Mouse (Mus musculus): Measurements from ENCODE around the gene Cldn34b2. TPM values are rescaled to one million over a fixed set of nuclear protein-coding genes. Genes with fewer than 3 reads are reported as not detected.
"Not testable (repeated sequence)": the region's sequence is repeated elsewhere in the genome, so short reads cannot be mapped to it uniquely, and the experiment has no call there.

The Cldn34b2 gene
- not detected in 2 replicates for polyA plus RNA-seq (2014; fragmentation: Nextera tagmentation; extraction: Ambion mirVana)

DNA sequence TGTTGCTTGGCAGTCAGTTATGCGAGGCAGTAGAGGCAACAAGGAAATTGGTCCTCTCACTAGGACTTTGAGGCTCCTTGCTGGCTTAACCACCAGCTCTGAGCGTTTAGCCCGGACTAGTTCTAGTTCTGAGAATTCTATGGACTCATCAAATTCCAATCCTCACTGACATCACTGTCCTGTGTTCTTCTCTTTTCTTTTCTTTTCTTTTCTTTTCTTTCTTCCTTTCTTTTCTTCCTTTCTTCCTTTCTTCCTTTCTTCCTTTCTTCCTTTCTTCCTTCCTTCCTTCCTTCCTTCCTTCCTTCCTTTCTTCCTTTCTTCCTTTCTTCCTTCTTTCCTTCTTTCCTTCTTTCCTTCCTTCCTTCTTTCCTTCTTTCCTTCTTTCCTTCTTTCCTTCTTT lies at the start of gene Cldn34b2:
Gene Cldn34b2 (minus strand): TSS at position 101 of the 400 bp plus-strand sequence.
- DNase-seq (ENCODE audit: low spot score); H3K9me3 ChIP-seq (ENCODE audit: control insufficient read depth, low read length); H3K36me3 ChIP-seq (ENCODE audit: control insufficient read depth, insufficient read depth, low read length); H3K9ac ChIP-seq (ENCODE audit: low read length); H3K27ac ChIP-seq (ENCODE audit: low read depth, low read length); H3K27me3 ChIP-seq (ENCODE audit: control insufficient read depth, insufficient read depth, low read length); H3K4me1 ChIP-seq (replicated peaks; ENCODE audit: control insufficient read depth, insufficient read depth, low read length); ATAC-seq (replicated peaks; ENCODE audit: low FRiP score); H3K4me3 ChIP-seq (ENCODE audit: low read depth, low read length); H3K4me2 ChIP-seq (ENCODE audit: low read depth, low read length, severe bottlenecking): not testable (repeated sequence)
- 84% methylated on average over 3 of the region's 3 CpGs for WGBS

GRCm38 (mm10) chrX:155177640-155178039 lies 49.4 kb upstream of the Cldn34b2 start:
- Histone ChIP-seq H3K4me3 (ENCODE audit: low read depth, low read length) (no peak overlapping the region), H3K9me3 (ENCODE audit: control insufficient read depth, low read length) (no peaks in the 10 kb centered on the region), H3K9ac (ENCODE audit: low read length) (no peak overlapping the region), H3K36me3 (ENCODE audit: control insufficient read depth, insufficient read depth, low read length) (no peaks in the 10 kb centered on the region), H3K4me2 (ENCODE audit: low read depth, low read length, severe bottlenecking) (no peak overlapping the region), H3K27ac (ENCODE audit: low read depth, low read length) (no peak overlapping the region), H3K4me1 (replicated peaks; ENCODE audit: control insufficient read depth, insufficient read depth, low read length) (no peaks in the 10 kb centered on the region), H3K27me3 (ENCODE audit: control insufficient read depth, insufficient read depth, low read length) (no peaks in the 10 kb centered on the region)
- ATAC-seq (replicated peaks; ENCODE audit: low FRiP score): no peak
- 79% methylated on average over 2 of the region's 2 CpGs for WGBS
- DNase-seq (ENCODE audit: low spot score): no peak

DNA sequence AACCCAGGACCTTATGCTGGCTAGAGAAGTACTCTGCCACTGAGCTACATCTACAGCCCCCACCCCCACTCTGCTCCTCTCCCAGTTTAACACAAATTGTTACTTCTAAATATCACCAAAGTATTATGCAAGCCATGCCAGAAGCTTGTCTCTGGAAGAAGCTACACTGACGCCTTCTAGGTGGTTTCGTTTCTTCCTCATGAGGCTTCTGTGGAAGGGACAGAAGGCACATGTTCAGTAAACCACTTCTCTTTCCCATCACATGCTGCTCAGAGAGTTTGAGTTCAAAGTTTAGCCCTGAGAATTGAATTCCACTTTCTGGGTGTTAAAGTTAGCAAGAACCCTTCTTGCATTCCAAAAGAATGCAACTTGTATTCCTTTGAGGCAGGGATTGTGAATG lies 49.0 kb upstream of the Cldn34b2 start:
- ATAC-seq (replicated peaks; ENCODE audit: low FRiP score): no peak
- H3K4me3 ChIP-seq (ENCODE audit: low read depth, low read length): no peak overlapping the region
- no peak overlapping the region for H3K9ac ChIP-seq (ENCODE audit: low read length)
- H3K27ac ChIP-seq (ENCODE audit: low read depth, low read length): no peak overlapping the region
- no peak overlapping the region for H3K4me2 ChIP-seq (ENCODE audit: low read depth, low read length, severe bottlenecking)
- H3K9me3 ChIP-seq (ENCODE audit: control insufficient read depth, low read length): no peaks in the 10 kb centered on the region
- no peaks in the 10 kb centered on the region for H3K4me1 ChIP-seq (replicated peaks; ENCODE audit: control insufficient read depth, insufficient read depth, low read length)
- H3K36me3 ChIP-seq (ENCODE audit: control insufficient read depth, insufficient read depth, low read length): no peaks in the 10 kb centered on the region
- DNase-seq (ENCODE audit: low spot score): no peak
- WGBS: 85% methylated on average over 2 of the region's 2 CpGs
- no peaks in the 10 kb centered on the region for H3K27me3 ChIP-seq (ENCODE audit: control insufficient read depth, insufficient read depth, low read length)

DNA sequence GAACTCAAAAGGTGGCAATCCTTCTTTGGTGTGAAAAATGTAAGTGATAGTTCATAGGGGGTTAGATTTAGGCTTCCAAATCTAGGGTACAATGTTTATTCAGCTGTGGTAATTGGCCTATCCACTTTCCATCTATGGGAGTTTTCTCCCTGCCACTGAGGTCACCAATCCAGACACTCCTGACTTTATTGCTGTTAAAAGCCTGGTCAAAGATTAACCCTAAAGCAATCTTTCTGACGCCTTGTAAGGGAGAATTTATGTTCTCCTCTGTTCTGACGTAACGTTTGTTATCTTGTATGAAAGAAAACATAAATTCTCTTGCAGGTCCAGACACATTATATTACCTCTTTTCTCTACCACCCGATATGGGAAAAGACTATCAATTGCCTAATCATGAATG lies 47.4 kb upstream of the Cldn34b2 start:
- Histone ChIP-seq H3K27me3 (ENCODE audit: control insufficient read depth, insufficient read depth, low read length) (no peaks in the 10 kb centered on the region), H3K4me1 (replicated peaks; ENCODE audit: control insufficient read depth, insufficient read depth, low read length) (no peaks in the 10 kb centered on the region), H3K27ac (ENCODE audit: low read depth, low read length) (no peak overlapping the region), H3K9me3 (ENCODE audit: control insufficient read depth, low read length) (no peaks in the 10 kb centered on the region), H3K4me3 (ENCODE audit: low read depth, low read length) (no peak overlapping the region), H3K4me2 (ENCODE audit: low read depth, low read length, severe bottlenecking) (no peak overlapping the region), H3K36me3 (ENCODE audit: control insufficient read depth, insufficient read depth, low read length) (no peaks in the 10 kb centered on the region), H3K9ac (ENCODE audit: low read length) (no peak overlapping the region)
- ATAC-seq (replicated peaks; ENCODE audit: low FRiP score): no peak
- 87% methylated on average over 4 of the region's 4 CpGs for WGBS
- DNase-seq (ENCODE audit: low spot score): no peak

- no peaks in the 10 kb centered on the region for H3K4me1 ChIP-seq (replicated peaks; ENCODE audit: control insufficient read depth, insufficient read depth, low read length)
- H3K9me3 ChIP-seq (ENCODE audit: control insufficient read depth, low read length): no peaks in the 10 kb centered on the region
- H3K36me3 ChIP-seq (ENCODE audit: control insufficient read depth, insufficient read depth, low read length): no peaks in the 10 kb centered on the region
- H3K4me2 ChIP-seq (ENCODE audit: low read depth, low read length, severe bottlenecking): no peak overlapping the region
- H3K27me3 ChIP-seq (ENCODE audit: control insufficient read depth, insufficient read depth, low read length): no peaks in the 10 kb centered on the region
- ATAC-seq (replicated peaks; ENCODE audit: low FRiP score) (no peak), DNase-seq (ENCODE audit: low spot score) (no peak)
- no peak overlapping the region for H3K9ac ChIP-seq (ENCODE audit: low read length)
- H3K4me3 ChIP-seq (ENCODE audit: low read depth, low read length): no peak overlapping the region
- no peak overlapping the region for H3K27ac ChIP-seq (ENCODE audit: low read depth, low read length)
Measured at GRCm38 (mm10) chrX:155172310-155172709, 44.1 kb upstream of the Cldn34b2 start.

DNA sequence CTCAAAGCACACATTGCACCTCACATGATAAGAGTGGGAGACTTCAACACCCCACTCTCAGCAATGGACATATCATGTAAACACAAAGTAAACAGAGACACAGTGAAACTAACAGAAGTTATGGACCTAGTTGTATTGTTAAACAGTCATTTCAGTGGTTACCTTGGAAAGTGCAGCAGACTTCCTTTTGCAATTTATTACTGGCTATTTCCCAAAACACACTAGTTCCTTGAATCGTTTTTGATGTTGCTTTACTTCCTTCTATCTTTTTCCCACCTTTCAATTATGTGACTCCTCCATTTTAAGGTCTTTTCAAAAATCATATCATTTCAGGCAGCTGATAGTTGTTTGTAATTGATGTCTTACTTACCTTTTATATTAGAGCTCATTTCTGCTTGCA lies 43.5 kb upstream of the Cldn34b2 start:
- 64% methylated on average over 1 of the region's 1 CpGs for WGBS
- H3K36me3 ChIP-seq (ENCODE audit: control insufficient read depth, insufficient read depth, low read length): no peaks in the 10 kb centered on the region
- no peak for DNase-seq (ENCODE audit: low spot score)
- no peaks in the 10 kb centered on the region for H3K9me3 ChIP-seq (ENCODE audit: control insufficient read depth, low read length)
- H3K4me3 ChIP-seq (ENCODE audit: low read depth, low read length): no peak overlapping the region
- no peaks in the 10 kb centered on the region for H3K27me3 ChIP-seq (ENCODE audit: control insufficient read depth, insufficient read depth, low read length)
- H3K27ac ChIP-seq (ENCODE audit: low read depth, low read length): no peak overlapping the region
- H3K4me1 ChIP-seq (replicated peaks; ENCODE audit: control insufficient read depth, insufficient read depth, low read length): no peaks in the 10 kb centered on the region
- no peak overlapping the region for H3K9ac ChIP-seq (ENCODE audit: low read length)
- ATAC-seq (replicated peaks; ENCODE audit: low FRiP score): no peak
- H3K4me2 ChIP-seq (ENCODE audit: low read depth, low read length, severe bottlenecking): no peak overlapping the region

DNA sequence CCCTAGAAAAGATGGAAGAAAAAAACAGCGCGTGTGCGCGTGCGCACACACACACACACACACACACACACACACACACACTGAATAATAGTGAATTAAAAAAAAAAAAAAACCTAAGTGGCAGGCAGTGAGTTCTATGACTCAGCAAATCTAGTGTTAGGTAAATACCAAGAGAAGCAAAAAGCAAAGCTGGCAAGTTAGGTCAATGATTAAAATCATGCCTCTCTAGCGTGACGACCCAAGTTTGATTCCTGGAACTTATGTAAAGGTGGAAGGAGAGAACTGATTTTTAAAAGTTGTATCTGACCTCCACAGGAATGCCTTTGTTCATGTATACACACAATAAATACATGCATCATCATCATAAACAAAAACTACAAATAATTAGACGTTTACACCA lies 41.7 kb upstream of the Cldn34b2 start:
- Histone ChIP-seq H3K4me2 (ENCODE audit: low read depth, low read length, severe bottlenecking) (no peak overlapping the region), H3K4me3 (ENCODE audit: low read depth, low read length) (no peak overlapping the region), H3K36me3 (ENCODE audit: control insufficient read depth, insufficient read depth, low read length) (no peaks in the 10 kb centered on the region), H3K4me1 (replicated peaks; ENCODE audit: control insufficient read depth, insufficient read depth, low read length) (no peaks in the 10 kb centered on the region), H3K27ac (ENCODE audit: low read depth, low read length) (no peak overlapping the region), H3K9me3 (ENCODE audit: control insufficient read depth, low read length) (no peaks in the 10 kb centered on the region), H3K27me3 (ENCODE audit: control insufficient read depth, insufficient read depth, low read length) (no peaks in the 10 kb centered on the region), H3K9ac (ENCODE audit: low read length) (no peak overlapping the region)
- 95% methylated on average over 8 of the region's 8 CpGs for WGBS
- ATAC-seq (replicated peaks; ENCODE audit: low FRiP score) (no peak), DNase-seq (ENCODE audit: low spot score) (no peak)

DNA sequence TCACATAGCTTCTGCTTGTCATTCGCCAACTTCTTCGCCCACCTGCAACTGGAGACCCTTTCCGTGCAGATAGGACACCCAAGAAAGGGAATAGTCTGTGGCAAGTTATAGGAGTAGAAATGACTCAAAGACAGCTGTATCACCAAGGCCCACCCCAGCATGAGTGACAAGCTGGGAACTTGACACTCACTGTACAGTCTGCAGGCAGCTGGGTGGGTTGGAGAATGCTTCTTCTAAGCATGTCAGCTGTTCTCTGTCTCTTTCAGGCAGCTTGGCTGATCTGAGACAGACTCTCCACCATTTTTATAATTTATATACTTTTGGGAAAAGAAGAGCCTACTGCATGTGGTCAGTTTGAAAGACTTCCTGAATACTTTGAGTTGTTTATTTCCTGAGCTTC lies 39.5 kb upstream of the Cldn34b2 start:
- Histone ChIP-seq H3K27me3 (ENCODE audit: control insufficient read depth, insufficient read depth, low read length) (no peaks in the 10 kb centered on the region), H3K9me3 (ENCODE audit: control insufficient read depth, low read length) (no peaks in the 10 kb centered on the region), H3K9ac (ENCODE audit: low read length) (no peak overlapping the region), H3K4me2 (ENCODE audit: low read depth, low read length, severe bottlenecking) (no peak overlapping the region), H3K36me3 (ENCODE audit: control insufficient read depth, insufficient read depth, low read length) (no peaks in the 10 kb centered on the region), H3K27ac (ENCODE audit: low read depth, low read length) (no peak overlapping the region), H3K4me1 (replicated peaks; ENCODE audit: control insufficient read depth, insufficient read depth, low read length) (no peaks in the 10 kb centered on the region), H3K4me3 (ENCODE audit: low read depth, low read length) (no peak overlapping the region)
- DNase-seq (ENCODE audit: low spot score): no peak
- 89% methylated on average over 3 of the region's 3 CpGs for WGBS
- ATAC-seq (replicated peaks; ENCODE audit: low FRiP score): no peak

- DNase-seq (ENCODE audit: low spot score): no peak
- WGBS: 80% methylated on average over 2 of the region's 2 CpGs
- ATAC-seq (replicated peaks; ENCODE audit: low FRiP score): no peak
- Histone ChIP-seq H3K9ac (ENCODE audit: low read length) (no peak overlapping the region), H3K4me1 (replicated peaks; ENCODE audit: control insufficient read depth, insufficient read depth, low read length) (no peaks in the 10 kb centered on the region), H3K27me3 (ENCODE audit: control insufficient read depth, insufficient read depth, low read length) (no peaks in the 10 kb centered on the region), H3K4me2 (ENCODE audit: low read depth, low read length, severe bottlenecking) (no peak overlapping the region), H3K4me3 (ENCODE audit: low read depth, low read length) (no peak overlapping the region), H3K9me3 (ENCODE audit: control insufficient read depth, low read length) (no peaks in the 10 kb centered on the region), H3K36me3 (ENCODE audit: control insufficient read depth, insufficient read depth, low read length) (no peaks in the 10 kb centered on the region), H3K27ac (ENCODE audit: low read depth, low read length) (no peak overlapping the region)
Measured at GRCm38 (mm10) chrX:155166313-155166712, 38.1 kb upstream of the Cldn34b2 start.

All from forebrain, embryonic 11.5 days (tissue).